Mouse (Mus musculus): Measurements from ENCODE around the gene Lrp5.

GRCm38 (mm10) chr19:3630486-3630885, 55.9 kb downstream of the Lrp5 start:
- no peak for TF ChIP-seq CTCF (IDR thresholded peaks at IDR 0.05; ENCODE audit: borderline replicate concordance, extremely low read depth, insufficient read depth, insufficient read length)
- no peak for TF ChIP-seq POLR2A (IDR thresholded peaks at IDR 0.05; ENCODE audit: borderline replicate concordance, extremely low read depth, insufficient read depth, insufficient read length, poor library complexity, severe bottlenecking)

All from brain, embryonic 14.5 days (tissue).